26 mouse cellular contexts compared by ENCODE assay signal in the genomic region with DNA sequence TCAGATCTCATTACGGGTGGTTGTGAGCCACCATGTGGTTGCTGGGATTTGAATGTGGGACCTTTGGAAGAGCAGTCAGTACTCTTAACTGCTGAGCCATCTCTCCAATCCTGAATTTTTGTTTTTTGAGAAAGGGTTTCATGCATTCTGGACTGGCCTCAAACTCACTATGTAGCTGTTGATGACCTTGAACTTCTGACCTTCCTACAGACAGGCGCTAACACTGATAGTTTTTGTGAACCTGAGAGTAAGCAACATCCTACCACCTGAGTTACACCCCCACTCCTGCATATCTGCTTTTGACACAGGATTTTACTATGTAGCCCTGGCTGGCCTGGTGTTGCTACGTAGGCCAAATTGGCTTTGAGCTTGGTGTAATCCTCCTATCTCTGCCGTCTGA.
"Had no signal": no experiment of that assay in that cellular context is flagged by ENCODE, and none has a peak within 500 bp of the region (broad histone marks: within the 10 kb centered on the region; RNA-seq: fewer than 3 reads in every experiment).

No protein-coding gene starts in this region.

- H3K9me3 ChIP-seq: heart, embryonic 13.5 days; heart, embryonic 15.5 days; hindbrain, embryonic 13.5 days; hindbrain, embryonic 15.5 days; kidney, embryonic 15.5 days; limb, embryonic 13.5 days; limb, embryonic 15.5 days; liver, embryonic 12.5 days; liver, embryonic 15.5 days had no signal

- H3K4me3 ChIP-seq: heart, adult 2 months; heart, embryonic 13.5 days; heart, embryonic 15.5 days; hindbrain, embryonic 13.5 days; hindbrain, embryonic 15.5 days; kidney, embryonic 15.5 days; limb, embryonic 13.5 days; limb, embryonic 15.5 days; liver, embryonic 12.5 days; liver, embryonic 15.5 days had no signal

- H3K4me1 ChIP-seq: heart, embryonic 15.5 days; kidney, embryonic 15.5 days; limb, embryonic 15.5 days; liver, embryonic 12.5 days; liver, embryonic 15.5 days had no signal

- DNase-seq: gastrocnemius, postnatal 10 days; gastrocnemius, postnatal 25 days; heart, adult 2 months; heart, postnatal 14 days; heart, postnatal 36 days; kidney, adult 11 months; kidney, adult 2 months; kidney, adult 9 months; kidney, postnatal 14 days; kidney, postnatal 36 days; layer of hippocampus, adult 9-11 months; layer of hippocampus, postnatal 36 days; left cerebral cortex, postnatal 4 days had no signal

- ATAC-seq: hindbrain, postnatal 0 days; intestine, embryonic 16.5 days; liver, embryonic 12.5 days had no signal

- H3K27ac ChIP-seq: heart, adult 2 months; heart, embryonic 13.5 days; heart, embryonic 15.5 days; hindbrain, embryonic 13.5 days; hindbrain, embryonic 15.5 days; hindbrain, postnatal 0 days; kidney, embryonic 15.5 days; kidney, postnatal 0 days; limb, embryonic 13.5 days; limb, embryonic 15.5 days; liver, embryonic 12.5 days; liver, embryonic 15.5 days had no signal

- H3K4me2 ChIP-seq: heart, embryonic 11.5 days; heart, embryonic 13.5 days; heart, embryonic 15.5 days; hindbrain, embryonic 13.5 days; hindbrain, embryonic 15.5 days; kidney, embryonic 15.5 days; limb, embryonic 13.5 days; limb, embryonic 15.5 days; liver, embryonic 12.5 days; liver, embryonic 15.5 days had no signal

- H3K27me3 ChIP-seq: heart, embryonic 13.5 days; heart, embryonic 15.5 days; hindbrain, embryonic 13.5 days; hindbrain, embryonic 15.5 days; kidney, embryonic 15.5 days; limb, embryonic 13.5 days; limb, embryonic 15.5 days; liver, embryonic 12.5 days; liver, embryonic 15.5 days had no signal

- H3K9ac ChIP-seq: heart, embryonic 13.5 days; heart, embryonic 15.5 days; hindbrain, embryonic 13.5 days; hindbrain, embryonic 15.5 days; kidney, embryonic 15.5 days; limb, embryonic 13.5 days; limb, embryonic 15.5 days; liver, embryonic 12.5 days; liver, embryonic 15.5 days had no signal

- H3K36me3 ChIP-seq: heart, embryonic 13.5 days; heart, embryonic 15.5 days; hindbrain, embryonic 13.5 days; hindbrain, embryonic 15.5 days; kidney, embryonic 15.5 days; limb, embryonic 13.5 days; limb, embryonic 15.5 days; liver, embryonic 12.5 days; liver, embryonic 15.5 days had no signal
